Mouse (Mus musculus): ENCODE measurements around the gene Igdcc3. TPM values are rescaled to one million over a fixed set of nuclear protein-coding genes. Genes with fewer than 3 reads are reported as not detected.

Igdcc3 gene
- polyA plus RNA-seq, 1 experiment from 2014 or later: 0.88 TPM

DNA sequence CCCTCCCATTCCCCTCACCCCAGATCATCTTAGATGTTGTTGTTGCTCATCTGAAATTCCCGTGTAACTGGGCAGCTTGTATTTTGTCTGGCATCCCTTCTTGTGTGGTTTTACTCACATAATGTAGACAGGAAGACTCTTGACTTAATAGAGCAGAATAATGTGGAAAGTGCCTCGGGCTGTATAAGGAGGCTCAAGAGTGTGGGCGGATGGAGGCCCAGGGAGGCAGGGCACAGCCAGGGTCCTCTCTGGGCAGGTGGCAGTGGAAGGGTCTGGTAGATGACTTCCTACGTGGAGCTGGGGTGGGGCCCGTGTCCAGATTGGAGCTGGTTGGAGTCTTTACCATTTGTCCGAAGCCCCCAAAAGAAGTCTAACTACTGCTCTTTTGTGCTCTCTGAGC, 82.9 kb downstream of the Igdcc3 start:
- H3K4me2 ChIP-seq: no peak overlapping the region
- no peaks in the 10 kb centered on the region for H3K27me3 ChIP-seq (replicated peaks)
- no peak overlapping the region for H3K27ac ChIP-seq (replicated peaks)
- no peaks in the 10 kb centered on the region for H3K4me1 ChIP-seq
- no peak for ATAC-seq (ENCODE audit: extremely low read depth, insufficient number of reproducible peaks, low FRiP score, low TSS enrichment)
- no peaks in the 10 kb centered on the region for H3K9me3 ChIP-seq
- H3K4me3 ChIP-seq: no peak overlapping the region
- H3K9ac ChIP-seq: no peak overlapping the region
- WGBS: 72% methylated on average over 6 of the region's 6 CpGs
- H3K36me3 ChIP-seq: peaks cover 10% of the 10 kb centered on the region

DNA sequence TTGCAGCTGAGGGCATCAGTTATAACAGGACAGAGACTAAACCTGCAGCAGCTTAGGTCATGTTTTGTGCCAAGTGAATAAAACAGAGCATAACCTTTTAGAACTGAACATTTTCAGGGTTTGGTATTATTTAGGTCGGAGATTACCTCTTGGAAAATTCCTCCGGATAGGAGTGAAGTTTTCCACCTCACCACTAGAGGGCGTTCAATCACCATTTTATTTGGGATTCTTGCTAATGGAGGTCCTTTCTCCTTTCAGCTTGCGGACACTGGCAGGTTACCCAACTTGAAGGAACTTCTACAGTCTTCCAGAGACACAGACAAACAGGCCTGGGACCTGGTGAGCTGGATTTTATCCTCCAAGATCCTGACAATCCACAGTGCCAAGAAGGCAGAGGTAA, 84.8 kb downstream of the Igdcc3 start:
- no peak overlapping the region for H3K9ac ChIP-seq
- no peak overlapping the region for H3K27ac ChIP-seq (replicated peaks)
- ATAC-seq (ENCODE audit: extremely low read depth, insufficient number of reproducible peaks, low FRiP score, low TSS enrichment): no peak
- WGBS: 31% methylated on average over 4 of the region's 4 CpGs
- no peaks in the 10 kb centered on the region for H3K4me1 ChIP-seq
- H3K9me3 ChIP-seq: no peaks in the 10 kb centered on the region
- H3K36me3 ChIP-seq: peaks cover 27% of the 10 kb centered on the region
- H3K27me3 ChIP-seq (replicated peaks): no peaks in the 10 kb centered on the region
- H3K4me2 ChIP-seq: no peak overlapping the region
- H3K4me3 ChIP-seq: no peak overlapping the region

DNA sequence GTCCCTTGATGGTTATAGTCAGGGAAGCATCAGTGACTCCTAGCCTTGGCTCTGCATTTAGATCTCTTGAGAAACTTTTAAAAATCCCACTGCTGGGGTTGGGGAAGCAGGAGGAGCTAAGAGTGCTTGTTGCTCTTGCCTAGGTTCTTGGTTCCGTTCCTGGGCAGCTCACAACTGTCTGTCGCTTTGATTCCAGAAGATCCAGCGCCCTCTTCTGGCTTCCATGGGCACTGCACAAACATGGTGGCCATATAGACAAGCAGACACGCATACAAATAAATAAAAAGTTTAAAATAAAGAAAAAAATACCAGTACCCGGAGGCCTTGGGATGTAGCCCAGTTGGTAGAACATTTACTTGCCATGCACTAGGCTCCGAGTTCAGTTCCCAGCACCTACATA, 89.3 kb downstream of the Igdcc3 start:
- H3K9ac ChIP-seq: no peak overlapping the region
- H3K36me3 ChIP-seq: peaks cover 50% of the 10 kb centered on the region
- no peaks in the 10 kb centered on the region for H3K27me3 ChIP-seq (replicated peaks)
- H3K9me3 ChIP-seq: no peaks in the 10 kb centered on the region
- no peak overlapping the region for H3K4me2 ChIP-seq
- H3K4me1 ChIP-seq: no peaks in the 10 kb centered on the region
- WGBS: 70% methylated on average over 6 of the region's 6 CpGs
- ATAC-seq (ENCODE audit: extremely low read depth, insufficient number of reproducible peaks, low FRiP score, low TSS enrichment): no peak
- no peak overlapping the region for H3K27ac ChIP-seq (replicated peaks)
- H3K4me3 ChIP-seq: no peak overlapping the region

DNA sequence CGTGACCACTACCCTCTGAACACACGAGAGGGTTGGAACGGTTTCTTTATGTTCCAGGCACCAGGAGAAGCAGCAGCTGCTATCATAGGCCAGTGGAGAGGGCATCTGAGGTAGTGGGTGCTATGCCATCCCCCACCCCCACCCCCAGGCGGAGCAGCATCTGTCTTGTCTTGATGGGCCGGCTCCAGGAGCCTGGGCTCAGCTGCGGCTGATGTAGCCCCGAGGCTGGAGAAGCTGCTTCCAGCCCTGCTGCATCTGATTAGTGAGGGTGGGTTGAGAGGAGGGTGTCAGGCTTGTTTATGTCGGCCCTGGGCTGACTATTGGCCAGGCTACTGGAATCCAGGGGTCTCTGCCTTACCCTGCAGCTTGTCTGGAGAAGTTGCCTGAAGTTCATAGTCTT, 90.3 kb downstream of the Igdcc3 start:
- 52% methylated on average over 8 of the region's 8 CpGs for WGBS

DNA sequence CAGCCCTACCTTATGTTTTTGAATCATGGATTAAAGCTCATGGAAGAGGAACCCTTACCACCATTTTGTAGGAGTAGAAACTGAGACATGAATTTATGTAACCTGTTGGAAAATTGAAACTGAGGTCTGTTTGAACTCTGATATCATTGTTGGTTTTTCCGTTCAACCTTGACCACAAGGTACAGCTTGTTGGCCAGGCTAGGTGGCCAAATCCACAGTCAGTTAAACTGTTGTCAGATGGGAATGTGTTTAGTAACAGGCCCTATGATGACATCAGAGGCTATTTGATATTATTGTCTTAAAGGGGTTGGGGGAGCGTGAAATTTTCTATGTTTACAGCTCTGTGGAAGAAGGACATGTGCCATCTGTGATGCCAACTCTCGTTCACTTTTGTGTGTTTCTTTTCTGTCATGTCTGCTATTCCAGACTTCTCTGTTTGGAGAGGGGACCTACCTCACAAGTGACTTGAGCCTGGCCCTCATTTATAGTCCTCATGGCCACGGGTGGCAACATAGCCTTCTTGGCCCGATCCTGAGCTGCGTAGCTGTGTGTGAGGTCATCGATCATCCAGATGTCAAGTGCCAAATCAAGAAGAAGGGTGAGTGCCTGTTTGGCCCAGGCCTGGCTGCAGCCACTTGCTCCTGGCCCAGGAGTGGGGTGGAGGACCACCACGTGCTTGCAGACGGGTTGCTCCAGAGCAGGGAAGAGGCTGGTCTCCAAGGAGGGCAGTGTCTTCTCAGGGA, 92.4 kb downstream of the Igdcc3 start:
- Histone ChIP-seq H3K4me1 (no peaks in the 10 kb centered on the region), H3K27ac (replicated peaks) (no peak overlapping the region), H3K9me3 (no peaks in the 10 kb centered on the region), H3K4me2 (no peak overlapping the region), H3K4me3 (no peak overlapping the region), H3K9ac (no peak overlapping the region), H3K27me3 (replicated peaks) (no peaks in the 10 kb centered on the region), H3K36me3 (peaks cover 65% of the 10 kb centered on the region)
- 85% methylated on average over 9 of the region's 9 CpGs for WGBS
- no peak for ATAC-seq (ENCODE audit: extremely low read depth, insufficient number of reproducible peaks, low FRiP score, low TSS enrichment)

More for the DNA sequence above, 90.3 kb downstream of the Igdcc3 start:
- no peaks in the 10 kb centered on the region for H3K27me3 ChIP-seq (replicated peaks)
- H3K9ac ChIP-seq: no peak overlapping the region
- H3K36me3 ChIP-seq: peaks cover 52% of the 10 kb centered on the region
- no peaks in the 10 kb centered on the region for H3K4me1 ChIP-seq
- no peak overlapping the region for H3K4me2 ChIP-seq
- no peak overlapping the region for H3K27ac ChIP-seq (replicated peaks)
- H3K9me3 ChIP-seq: no peaks in the 10 kb centered on the region
- no peak overlapping the region for H3K4me3 ChIP-seq
- ATAC-seq (ENCODE audit: extremely low read depth, insufficient number of reproducible peaks, low FRiP score, low TSS enrichment): no peak

DNA sequence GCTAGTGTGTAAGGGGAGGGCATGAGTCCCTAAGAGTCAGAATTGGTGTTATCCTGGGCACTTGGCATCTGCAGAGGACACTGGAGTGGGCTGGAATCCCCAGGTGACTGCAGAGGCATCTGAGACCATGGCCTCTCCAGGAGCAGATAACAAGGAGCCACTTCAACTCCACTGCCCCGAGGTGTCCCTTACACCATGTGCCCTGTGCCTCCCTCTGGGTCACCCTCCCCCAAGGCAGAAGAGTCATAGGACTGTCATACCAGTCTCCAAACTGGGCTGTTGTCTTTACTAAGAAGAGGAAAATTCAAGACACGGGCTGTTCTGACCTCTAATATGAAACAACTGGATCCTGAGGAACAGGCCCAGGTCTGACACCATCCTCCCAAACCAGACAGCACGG, 93.7 kb downstream of the Igdcc3 start:
- no peaks in the 10 kb centered on the region for H3K4me1 ChIP-seq
- H3K27me3 ChIP-seq (replicated peaks): no peaks in the 10 kb centered on the region
- H3K36me3 ChIP-seq: peaks cover 62% of the 10 kb centered on the region
- 60% methylated on average over 3 of the region's 3 CpGs for WGBS
- H3K4me3 ChIP-seq: no peak overlapping the region
- H3K4me2 ChIP-seq: no peak overlapping the region
- no peak for ATAC-seq (ENCODE audit: extremely low read depth, insufficient number of reproducible peaks, low FRiP score, low TSS enrichment)
- H3K27ac ChIP-seq (replicated peaks): no peak overlapping the region
- H3K9ac ChIP-seq: no peak overlapping the region
- H3K9me3 ChIP-seq: no peaks in the 10 kb centered on the region

Other genes starting within 250 kb of the Igdcc3 start
- 0.04 and 0.05 TPM in 2 replicates for gene Slc24a1, start 189.6 kb upstream of the Igdcc3 start, polyA plus RNA-seq (2015; fragmentation: Nextera tagmentation; extraction: Ambion mirVana)
- 40.1 and 40.7 TPM in 2 replicates for gene Ints14, start 180.3 kb upstream of the Igdcc3 start, polyA plus RNA-seq (2015; fragmentation: Nextera tagmentation; extraction: Ambion mirVana)
- gene Hacd3, start 119.5 kb upstream of the Igdcc3 start, polyA plus RNA-seq (2015; fragmentation: Nextera tagmentation; extraction: Ambion mirVana): 51.7 and 52.9 TPM in 2 replicates
- 26.1 and 28.0 TPM in 2 replicates for gene Dpp8, start 108.8 kb upstream of the Igdcc3 start, polyA plus RNA-seq (2015; fragmentation: Nextera tagmentation; extraction: Ambion mirVana)
- 10.4 and 11.0 TPM in 2 replicates for gene Igdcc4, start 39.7 kb upstream of the Igdcc3 start, polyA plus RNA-seq (2015; fragmentation: Nextera tagmentation; extraction: Ambion mirVana)
- gene Parp16, start 54.2 kb downstream of the Igdcc3 start, polyA plus RNA-seq (2015; fragmentation: Nextera tagmentation; extraction: Ambion mirVana): 4.5 and 5.1 TPM in 2 replicates
- 0.04 TPM in 1 of 2 replicates, not detected in the other for gene Cilp, start 124.0 kb downstream of the Igdcc3 start, polyA plus RNA-seq (2015; fragmentation: Nextera tagmentation; extraction: Ambion mirVana)
- 40.4 and 41.3 TPM in 2 replicates for gene Clpx, start 153.1 kb downstream of the Igdcc3 start, polyA plus RNA-seq (2015; fragmentation: Nextera tagmentation; extraction: Ambion mirVana)
- 5.3 and 5.9 TPM in 2 replicates for gene Pdcd7, start 204.9 kb downstream of the Igdcc3 start, polyA plus RNA-seq (2015; fragmentation: Nextera tagmentation; extraction: Ambion mirVana)
- gene Ubap1l, start 219.9 kb downstream of the Igdcc3 start, polyA plus RNA-seq (2015; fragmentation: Nextera tagmentation; extraction: Ambion mirVana): 0.34 TPM in 1 of 2 replicates, not detected in the other

All from heart, embryonic 13.5 days (tissue).